Mouse (Mus musculus): ENCODE measurements around the gene Rgs6. TPM values are rescaled to one million over a fixed set of nuclear protein-coding genes. Genes with fewer than 3 reads are reported as not detected.

Rgs6 gene
- polyA plus RNA-seq, 2 experiments: 0.07 to 0.20 TPM

GRCm38 (mm10) chr12:82698886-82699527 lies 110.9 kb downstream of the Rgs6 start:
- no peak overlapping the region for H3K9ac ChIP-seq (replicated peaks)
- H3K4me1 ChIP-seq (replicated peaks; ENCODE audit: control insufficient read depth in 2 of 2, insufficient read depth in 2 of 2, low read length in 1 of 2): peaks cover 0 to 13% of the 10 kb centered on the region in 2 experiments; a peak in 1 of 4 replicates
- H3K36me3 ChIP-seq (replicated peaks; ENCODE audit: control insufficient read depth, insufficient read depth, low read depth): no peaks in the 10 kb centered on the region
- TF ChIP-seq CTCF (IDR thresholded peaks at IDR 0.05; ENCODE audit: low read depth) (no peak), EP300 (IDR thresholded peaks at IDR 0.05; ENCODE audit: low read depth) (no peak)
- ATAC-seq (ENCODE audit: insufficient read depth) (no peak), DNase-seq (ENCODE audit: low read depth in 3 of 3, low spot score in 3 of 3) (no peak)
- no peak overlapping the region for H3K4me2 ChIP-seq (ENCODE audit: low read depth)
- 70% methylated on average over 12 of the region's 12 CpGs for WGBS (ENCODE audit: insufficient replicate concordance)
- H3K9me3 ChIP-seq (ENCODE audit: control insufficient read depth, low read length): no peaks in the 10 kb centered on the region
- no peaks in the 10 kb centered on the region for H3K27me3 ChIP-seq (ENCODE audit: control insufficient read depth, insufficient read depth, low read length)
- no peak overlapping the region for H3K4me3 ChIP-seq (ENCODE audit: insufficient read depth in 1 of 2, low read depth in 2 of 2, low read length in 2 of 2)
- no peak overlapping the region for H3K27ac ChIP-seq

- Histone ChIP-seq H3K36me3 (replicated peaks; ENCODE audit: control insufficient read depth, insufficient read depth, low read depth) (no peaks in the 10 kb centered on the region), H3K27me3 (ENCODE audit: control insufficient read depth, insufficient read depth, low read length) (no peaks in the 10 kb centered on the region), H3K4me1 (replicated peaks; ENCODE audit: control insufficient read depth in 2 of 2, insufficient read depth in 2 of 2, low read length in 1 of 2) (peaks cover 0 to 13% of the 10 kb centered on the region in 2 experiments; a peak in 1 of 4 replicates), H3K9me3 (ENCODE audit: control insufficient read depth, low read length) (no peaks in the 10 kb centered on the region), H3K4me3 (ENCODE audit: insufficient read depth in 1 of 2, low read depth in 2 of 2, low read length in 2 of 2) (no peak overlapping the region), H3K4me2 (ENCODE audit: low read depth) (no peak overlapping the region), H3K9ac (replicated peaks) (no peak overlapping the region), H3K27ac (no peak overlapping the region)
- TF ChIP-seq EP300 (IDR thresholded peaks at IDR 0.05; ENCODE audit: low read depth) (no peak), CTCF (IDR thresholded peaks at IDR 0.05; ENCODE audit: low read depth) (no peak)
- DNase-seq (ENCODE audit: low read depth in 3 of 3, low spot score in 3 of 3): no peak
- ATAC-seq (ENCODE audit: insufficient read depth): no peak
- 65% methylated on average over 3 of the region's 3 CpGs for WGBS (ENCODE audit: insufficient replicate concordance)
Measured at GRCm38 (mm10) chr12:82699528-82699905, 111.4 kb downstream of the Rgs6 start.

DNA sequence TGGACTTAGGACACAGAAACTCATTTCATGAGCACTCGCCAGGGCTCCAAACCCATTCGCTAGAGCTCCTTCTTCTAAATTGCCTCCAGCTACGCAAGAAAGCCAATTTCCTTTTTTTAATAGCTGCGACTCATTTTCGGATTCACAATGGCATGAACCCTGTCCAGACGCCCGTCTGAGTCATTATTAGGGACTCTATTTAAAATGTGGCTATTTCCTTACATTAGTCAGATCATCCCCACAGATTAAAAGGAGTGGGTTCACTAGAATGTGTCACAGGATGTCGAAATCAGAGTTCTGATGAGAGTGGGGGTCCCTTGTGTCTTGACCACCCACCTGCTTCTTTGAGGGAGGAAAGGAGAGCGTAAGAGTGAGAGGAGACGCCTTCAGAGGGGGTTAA lies 112.1 kb downstream of the Rgs6 start:
- TF ChIP-seq EP300 (IDR thresholded peaks at IDR 0.05; ENCODE audit: low read depth) (no peak), CTCF (IDR thresholded peaks at IDR 0.05; ENCODE audit: low read depth) (no peak)
- 59% methylated on average over 10 of the region's 10 CpGs for WGBS (ENCODE audit: insufficient replicate concordance)
- Histone ChIP-seq H3K4me3 (ENCODE audit: insufficient read depth in 1 of 2, low read depth in 2 of 2, low read length in 2 of 2) (no peak overlapping the region), H3K27ac (no peak overlapping the region), H3K27me3 (ENCODE audit: control insufficient read depth, insufficient read depth, low read length) (no peaks in the 10 kb centered on the region), H3K9me3 (ENCODE audit: control insufficient read depth, low read length) (no peaks in the 10 kb centered on the region), H3K36me3 (replicated peaks; ENCODE audit: control insufficient read depth, insufficient read depth, low read depth) (no peaks in the 10 kb centered on the region), H3K4me1 (replicated peaks; ENCODE audit: control insufficient read depth in 2 of 2, insufficient read depth in 2 of 2, low read length in 1 of 2) (peaks cover 0 to 13% of the 10 kb centered on the region in 2 experiments; a peak in 1 of 4 replicates), H3K9ac (replicated peaks) (no peak overlapping the region), H3K4me2 (ENCODE audit: low read depth) (no peak overlapping the region)
- ATAC-seq (ENCODE audit: insufficient read depth) (no peak), DNase-seq (ENCODE audit: low read depth in 3 of 3, low spot score in 3 of 3) (no peak)

DNA sequence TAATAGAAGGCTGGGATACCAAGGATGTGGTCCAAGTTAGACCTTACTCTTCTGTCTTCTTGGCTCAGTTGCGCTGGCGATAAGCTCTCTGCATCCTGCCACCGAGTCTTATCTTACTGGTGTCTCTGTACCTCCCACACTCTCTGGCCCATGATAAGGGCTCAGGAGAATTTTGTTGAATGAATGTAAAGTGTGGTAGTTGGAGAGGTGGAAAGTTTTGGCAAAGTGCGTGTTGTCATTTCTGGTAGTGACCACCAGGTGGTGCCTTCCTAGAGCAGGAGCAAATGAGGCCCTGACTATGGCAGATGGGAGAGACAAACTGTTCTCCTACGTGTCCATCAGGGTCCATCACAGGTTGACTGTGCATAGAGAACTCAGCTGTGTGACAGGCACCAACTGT lies 112.7 kb downstream of the Rgs6 start:
- ATAC-seq (ENCODE audit: insufficient read depth): peak; percentile 89

DNA sequence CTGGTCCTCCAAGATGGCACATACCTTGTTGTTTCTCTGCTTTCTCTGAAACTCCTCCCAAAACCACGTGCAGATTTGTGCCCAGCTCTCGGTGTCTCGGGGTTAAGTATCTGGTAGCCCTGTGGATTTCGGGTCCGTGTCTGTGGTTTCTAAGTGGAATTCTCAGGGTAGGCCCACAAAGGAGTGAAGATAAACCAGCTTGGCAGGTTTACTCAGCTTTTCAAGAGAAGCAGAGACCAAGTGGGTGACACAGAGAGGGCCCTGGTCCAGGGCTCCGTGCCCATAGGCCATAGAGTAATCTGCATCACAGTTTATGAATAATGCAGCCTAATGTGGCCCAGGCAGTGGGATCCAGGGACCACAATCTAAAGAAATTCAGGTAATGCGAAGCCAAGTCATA lies 113.3 kb downstream of the Rgs6 start:
- no peak overlapping the region for H3K4me2 ChIP-seq (ENCODE audit: low read depth)
- no peak overlapping the region for H3K9ac ChIP-seq (replicated peaks)

More for the DNA sequence above, 112.7 kb downstream of the Rgs6 start:
- H3K36me3 ChIP-seq (replicated peaks; ENCODE audit: control insufficient read depth, insufficient read depth, low read depth): no peaks in the 10 kb centered on the region
- H3K9me3 ChIP-seq (ENCODE audit: control insufficient read depth, low read length): no peaks in the 10 kb centered on the region
- H3K4me2 ChIP-seq (ENCODE audit: low read depth): 0 out of 2 replicates have a peak overlapping the region, but pooled peaks have one; percentile 8
- no peaks in the 10 kb centered on the region for H3K27me3 ChIP-seq (ENCODE audit: control insufficient read depth, insufficient read depth, low read length)
- no peak overlapping the region for H3K4me3 ChIP-seq (ENCODE audit: insufficient read depth in 1 of 2, low read depth in 2 of 2, low read length in 2 of 2)
- H3K27ac ChIP-seq: no peak overlapping the region
- WGBS (ENCODE audit: insufficient replicate concordance): 15% methylated on average over 5 of the region's 5 CpGs
- H3K9ac ChIP-seq (replicated peaks): no peak overlapping the region
- peak; percentile 87 for TF ChIP-seq CTCF (IDR thresholded peaks at IDR 0.05; ENCODE audit: low read depth)
- peak; percentile 72 for TF ChIP-seq EP300 (IDR thresholded peaks at IDR 0.05; ENCODE audit: low read depth)
- peak; percentile 44 to 56 (median 49) for DNase-seq (ENCODE audit: low read depth in 3 of 3, low spot score in 3 of 3)
- H3K4me1 ChIP-seq (replicated peaks; ENCODE audit: control insufficient read depth in 2 of 2, insufficient read depth in 2 of 2, low read length in 1 of 2): peaks cover 0 to 13% of the 10 kb centered on the region in 2 experiments; a peak in 1 of 4 replicates

More for the DNA sequence above, 113.3 kb downstream of the Rgs6 start:
- ATAC-seq (ENCODE audit: insufficient read depth): no peak
- H3K27ac ChIP-seq: no peak overlapping the region
- WGBS (ENCODE audit: insufficient replicate concordance): 61% methylated on average over 7 of the region's 7 CpGs
- H3K4me1 ChIP-seq (replicated peaks; ENCODE audit: control insufficient read depth in 2 of 2, insufficient read depth in 2 of 2, low read length in 1 of 2): peaks cover 0 to 13% of the 10 kb centered on the region in 2 experiments; a peak in 1 of 4 replicates
- H3K36me3 ChIP-seq (replicated peaks; ENCODE audit: control insufficient read depth, insufficient read depth, low read depth): no peaks in the 10 kb centered on the region
- no peaks in the 10 kb centered on the region for H3K9me3 ChIP-seq (ENCODE audit: control insufficient read depth, low read length)
- H3K4me3 ChIP-seq (ENCODE audit: insufficient read depth in 1 of 2, low read depth in 2 of 2, low read length in 2 of 2): no peak overlapping the region
- H3K27me3 ChIP-seq (ENCODE audit: control insufficient read depth, insufficient read depth, low read length): no peaks in the 10 kb centered on the region
- DNase-seq (ENCODE audit: low read depth in 3 of 3, low spot score in 3 of 3): no peak
- no peak for TF ChIP-seq CTCF (IDR thresholded peaks at IDR 0.05; ENCODE audit: low read depth)

All from liver, embryonic 14.5 days (tissue).